Mouse (Mus musculus): Measurements from ENCODE around the gene Six4.
A peak's percentile ranks its signal among the peaks of the same experiment; 100 is the strongest.
"Not testable (repeated sequence)": the region's sequence is repeated elsewhere in the genome, so short reads cannot be mapped to it uniquely, and the experiment has no call there.

Six4 gene

GRCm38 (mm10) chr12:73088500-73088899 lies 24.8 kb downstream of the Six4 start:
- DNase-seq (ENCODE audit: low spot score), result no peak

DNA sequence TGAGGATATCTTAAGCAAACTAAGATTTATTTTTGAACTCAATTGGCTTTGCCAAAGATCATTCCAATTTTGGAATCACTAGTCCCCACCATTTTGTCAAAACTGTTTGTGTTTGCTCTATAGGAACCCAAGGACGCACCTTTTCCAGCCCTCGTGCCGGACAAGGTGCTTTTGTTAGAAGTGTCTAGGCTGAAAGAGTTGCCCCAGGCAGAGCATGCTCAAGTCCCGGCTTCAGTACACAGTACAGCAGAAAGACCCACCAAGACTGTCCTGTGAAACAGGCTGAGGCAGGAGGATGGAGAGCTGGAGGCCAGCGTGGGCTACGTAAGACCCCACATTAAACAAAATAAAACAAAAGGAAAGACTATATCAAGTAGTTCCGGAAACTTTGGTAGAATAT lies 26.2 kb downstream of the Six4 start:
- DNase-seq (ENCODE audit: low spot score), result no peak

- DNase-seq (ENCODE audit: low spot score), result no peak
These were observed 27.3 kb downstream of the Six4 start for GRCm38 (mm10) chr12:73085739-73086630.

- DNase-seq (ENCODE audit: low spot score), result no peak
These were observed 29.5 kb downstream of the Six4 start for GRCm38 (mm10) chr12:73083773-73084172.

DNA sequence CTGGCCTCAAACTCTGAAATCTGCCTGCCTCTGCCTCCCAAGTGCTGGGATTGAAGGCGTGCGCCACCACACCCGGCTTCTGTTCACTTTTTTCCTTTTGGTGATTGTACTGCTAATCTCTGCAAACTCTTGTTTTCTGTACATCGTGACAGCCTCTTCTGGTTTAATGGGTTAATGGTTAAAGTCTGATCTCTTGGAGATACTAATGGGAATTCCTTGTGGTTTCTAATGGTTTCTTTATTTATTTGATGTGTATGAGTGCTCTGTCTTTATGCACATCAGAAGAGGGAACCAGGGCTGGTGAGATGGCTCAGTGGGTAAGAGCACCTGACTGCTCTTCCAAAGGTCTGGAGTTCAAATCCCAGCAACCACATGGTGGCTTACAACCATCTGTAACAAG lies 31.4 kb downstream of the Six4 start:
- not testable (repeated sequence) for DNase-seq (ENCODE audit: low spot score)

DNA sequence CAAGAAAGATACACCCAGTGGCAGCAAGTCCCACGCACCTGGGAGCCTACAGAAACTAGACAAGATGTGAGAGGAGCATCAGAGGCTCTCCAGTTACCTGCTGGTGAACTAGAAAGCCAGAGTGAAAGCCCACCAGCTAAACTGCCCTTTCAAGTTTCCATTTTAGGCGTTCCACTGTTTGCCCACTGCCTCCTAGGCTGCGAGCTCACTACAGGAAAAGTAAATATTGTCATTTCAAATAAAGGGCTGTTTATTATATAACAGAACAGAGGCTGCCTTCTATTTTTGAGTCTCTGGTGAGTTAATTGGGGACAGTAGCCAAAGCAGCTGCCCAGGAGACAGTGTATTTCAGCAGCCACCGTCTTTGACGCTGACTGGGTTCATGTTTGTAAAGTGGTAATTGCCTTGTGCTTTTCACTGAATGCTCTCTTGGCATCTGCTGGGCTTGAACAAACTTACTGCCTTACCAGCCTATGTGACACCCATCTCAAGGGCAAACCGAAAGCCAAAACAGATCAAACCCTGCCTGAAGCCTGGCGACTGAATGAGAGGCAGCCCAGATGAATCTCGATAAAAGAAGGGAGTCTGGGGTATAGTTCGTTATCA lies 52.3 kb downstream of the Six4 start:
- no peak for DNase-seq (ENCODE audit: low spot score)

DNA sequence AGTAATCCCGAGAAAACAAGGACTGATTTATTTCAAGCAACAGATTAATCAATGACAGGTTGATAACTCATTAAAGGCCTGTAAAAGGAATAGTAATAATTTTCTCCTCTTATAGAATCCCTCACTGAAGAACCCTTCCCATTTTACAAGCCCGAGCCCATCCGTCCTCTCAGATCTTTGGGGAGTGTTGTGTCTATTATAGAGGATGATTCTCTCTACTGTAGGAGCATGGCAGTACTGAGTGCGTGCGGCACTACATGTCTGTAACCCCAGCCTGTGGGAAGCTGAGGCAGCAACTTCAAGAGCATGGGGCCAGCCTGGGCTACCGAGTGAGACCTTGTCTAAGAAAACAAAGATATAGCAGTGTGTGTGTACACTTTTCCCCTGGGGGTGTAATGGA lies 55.8 kb downstream of the Six4 start:
- no peak for DNase-seq (ENCODE audit: low spot score)

DNA sequence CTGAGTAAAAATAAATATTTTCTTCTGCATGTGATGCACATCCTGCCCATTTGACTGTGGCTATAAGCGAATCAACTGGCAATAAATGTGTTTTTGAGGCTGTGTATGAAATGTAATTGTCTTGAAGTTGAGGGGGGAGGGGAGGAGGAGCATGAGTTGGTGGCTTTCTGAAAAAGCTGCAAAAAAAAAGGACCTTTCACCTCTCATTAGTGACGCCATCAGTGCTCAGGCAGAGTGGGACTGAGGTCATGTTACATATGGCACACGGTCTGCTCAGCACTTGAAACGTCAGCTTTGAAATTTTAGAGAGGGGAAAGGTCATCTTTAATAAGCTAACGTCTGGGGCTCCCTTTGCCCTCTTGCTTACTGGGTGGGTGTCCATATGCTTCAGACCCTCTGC lies 57.8 kb downstream of the Six4 start:
- DNase-seq (ENCODE audit: low spot score), result no peak

DNA sequence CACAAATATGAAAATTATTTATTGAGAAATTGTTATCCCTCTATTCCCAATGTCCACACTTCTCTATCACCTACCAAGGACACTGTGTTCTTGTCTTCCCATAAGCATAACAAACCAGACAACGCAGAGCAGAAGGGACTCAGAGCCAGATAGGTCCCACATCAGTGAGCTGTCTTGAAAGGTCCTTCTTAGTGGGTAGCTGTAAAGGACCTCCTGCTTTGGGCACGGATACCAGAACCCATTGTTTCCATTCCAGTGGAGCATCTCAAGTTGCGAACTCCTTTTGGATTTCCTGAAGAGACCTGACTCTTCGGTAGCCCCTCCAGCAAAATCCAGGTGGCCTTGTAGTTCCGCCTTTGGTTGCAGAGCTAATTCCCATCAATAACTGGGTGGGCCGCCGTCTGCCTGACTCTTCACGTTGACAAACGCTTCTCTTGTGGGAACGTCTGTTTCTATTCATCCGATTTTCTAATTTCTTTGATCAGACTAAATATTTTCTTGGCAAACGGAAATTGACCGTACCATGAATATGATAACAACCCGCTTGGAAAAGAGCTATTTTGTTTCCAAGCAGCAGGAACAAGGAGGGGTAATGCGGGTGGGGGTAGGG lies 58.6 kb downstream of the Six4 start:
- no peak for DNase-seq (ENCODE audit: low spot score)

DNA sequence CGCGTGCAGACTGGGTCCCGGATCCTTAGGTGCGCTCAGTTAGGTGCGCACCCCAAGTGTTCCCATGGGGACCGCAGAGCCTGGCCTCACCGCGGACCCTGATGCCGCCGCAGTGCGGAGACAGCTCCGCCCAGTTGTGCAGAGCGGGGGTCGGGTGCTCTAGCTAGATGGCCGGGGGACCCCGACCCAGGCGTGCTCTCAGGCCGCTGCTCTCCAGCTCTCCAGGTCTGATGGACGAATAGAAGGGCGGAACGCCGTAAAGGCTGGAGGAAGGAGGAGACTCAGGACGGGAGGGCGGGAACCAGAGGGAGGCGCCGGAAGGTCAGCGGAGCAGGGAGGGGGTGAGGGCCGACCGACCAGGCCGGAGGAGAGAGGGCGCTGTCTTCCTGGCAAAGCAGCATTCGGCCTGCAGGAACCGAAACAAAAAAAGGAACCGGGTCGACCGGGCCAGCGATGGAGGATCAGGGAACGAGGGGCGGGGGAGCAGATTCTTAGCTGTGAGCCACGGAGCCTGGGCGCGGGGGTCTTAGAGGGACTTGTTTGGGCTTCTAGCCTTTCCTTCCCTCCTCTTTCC lies 59.5 kb downstream of the Six4 start, which contains the start of gene Six1:
Gene Six1, minus strand, starts transcription at position 220 of the 574 bp plus-strand sequence.
- peak; percentile 79 for DNase-seq (ENCODE audit: low spot score)

DNA sequence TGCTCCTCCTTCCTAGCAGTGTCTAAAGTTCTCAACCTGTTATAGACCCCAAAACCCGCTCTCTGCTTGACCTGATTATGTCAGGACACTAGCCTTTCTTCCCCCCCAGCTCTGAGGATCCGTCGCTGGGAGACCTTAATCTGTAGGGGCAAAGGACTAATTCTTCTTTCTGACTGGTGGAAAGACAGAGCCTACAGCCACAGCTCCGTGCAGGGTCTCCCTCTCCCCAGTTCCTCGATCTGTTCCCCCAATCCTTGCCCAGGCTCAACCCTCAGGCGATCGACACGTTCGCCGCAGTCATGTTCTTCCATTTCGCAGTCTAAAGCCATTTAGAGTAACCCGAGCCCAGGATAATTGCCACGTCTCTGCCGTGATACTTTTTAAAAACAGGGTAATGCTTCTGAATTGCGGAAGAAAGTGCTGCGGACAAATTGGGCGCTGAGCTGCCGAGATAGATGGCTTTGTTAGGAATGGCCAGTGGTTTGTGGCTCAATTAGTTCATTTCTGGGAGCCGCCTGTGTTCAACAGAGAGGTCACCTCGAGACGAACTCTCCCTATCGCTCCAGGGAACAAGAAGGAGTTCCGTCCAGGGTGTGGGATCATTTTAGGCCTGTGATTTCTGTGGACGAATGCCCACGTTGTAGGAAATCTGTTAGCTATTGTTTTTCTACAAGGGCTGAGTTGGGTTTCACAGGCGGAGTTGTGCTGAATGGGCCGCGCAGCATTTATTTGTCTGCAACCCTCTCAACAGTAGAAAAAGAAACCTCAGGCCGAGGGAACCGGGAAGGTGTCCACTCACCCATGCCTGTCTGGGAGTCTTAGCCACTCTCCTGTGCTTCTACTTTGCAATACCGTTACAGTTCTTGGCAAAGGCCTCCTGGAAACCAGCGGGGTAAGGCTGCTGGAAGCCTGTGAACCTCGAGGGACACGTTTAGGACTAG lies 60.3 kb downstream of the Six4 start:
- DNase-seq (ENCODE audit: low spot score), result no peak

GRCm38 (mm10) chr12:73052036-73052650 lies 61.1 kb downstream of the Six4 start:
- no peak for DNase-seq (ENCODE audit: low spot score)

DNA sequence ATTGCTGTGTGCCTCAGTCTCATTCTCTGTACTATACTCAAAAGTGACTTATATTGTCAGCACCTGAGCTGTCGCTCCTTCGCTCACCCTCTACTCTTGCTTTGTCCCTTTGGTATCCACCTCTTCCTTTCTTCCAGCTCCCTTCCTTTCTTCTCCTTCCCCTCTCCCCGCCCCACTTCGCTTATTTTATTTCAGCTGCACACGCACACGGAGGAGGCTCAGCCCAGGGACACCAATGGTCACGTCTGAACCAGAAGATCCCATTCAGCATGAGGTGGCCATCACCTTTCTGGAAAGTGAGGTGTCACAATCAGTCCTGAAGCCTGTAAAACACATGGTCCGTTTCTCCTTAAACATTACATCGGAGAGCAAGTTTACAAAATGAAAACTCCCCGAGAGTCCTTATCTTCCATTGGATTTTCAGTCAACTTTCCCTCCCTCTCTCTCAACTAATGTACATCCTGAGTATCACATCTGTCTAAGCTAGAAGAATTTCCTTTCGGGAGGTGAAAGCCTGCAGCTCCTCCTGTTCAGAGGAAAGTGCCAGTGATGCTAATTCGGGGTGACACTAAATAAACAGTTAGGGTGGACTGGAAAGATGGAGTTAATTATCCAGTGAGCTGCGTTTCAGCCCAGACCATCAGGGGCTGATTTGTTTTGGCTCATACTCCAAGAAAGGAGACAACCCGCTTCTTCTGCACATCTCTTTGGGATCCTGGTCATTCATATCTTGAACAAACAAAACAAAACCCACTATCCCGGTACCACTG lies 62.3 kb downstream of the Six4 start:
- DNase-seq (ENCODE audit: low spot score), result no peak

DNA sequence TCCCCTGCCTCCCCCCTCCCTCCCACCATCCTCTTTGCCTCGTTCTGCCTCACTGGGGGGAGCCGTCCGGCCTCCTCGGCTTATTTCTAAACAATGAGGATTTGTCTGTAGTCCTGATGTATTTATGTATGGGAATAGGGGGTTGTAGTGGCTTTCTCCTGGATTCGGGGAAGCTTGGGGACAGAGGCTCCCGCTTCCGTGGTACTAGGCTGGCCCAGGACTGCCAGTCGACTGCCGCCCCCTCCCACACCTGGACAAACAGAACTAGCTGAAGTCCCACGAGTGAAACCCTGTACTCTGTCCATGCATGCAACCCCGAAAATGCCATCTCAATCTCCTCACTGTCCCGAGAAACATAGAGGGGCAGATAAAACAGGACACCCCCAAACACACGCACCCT lies 63.0 kb downstream of the Six4 start:
- no peak for DNase-seq (ENCODE audit: low spot score)

Measured in ovary, postnatal 36 days (tissue).